21 mouse cellular contexts compared by ENCODE assay signal in the genomic region with DNA sequence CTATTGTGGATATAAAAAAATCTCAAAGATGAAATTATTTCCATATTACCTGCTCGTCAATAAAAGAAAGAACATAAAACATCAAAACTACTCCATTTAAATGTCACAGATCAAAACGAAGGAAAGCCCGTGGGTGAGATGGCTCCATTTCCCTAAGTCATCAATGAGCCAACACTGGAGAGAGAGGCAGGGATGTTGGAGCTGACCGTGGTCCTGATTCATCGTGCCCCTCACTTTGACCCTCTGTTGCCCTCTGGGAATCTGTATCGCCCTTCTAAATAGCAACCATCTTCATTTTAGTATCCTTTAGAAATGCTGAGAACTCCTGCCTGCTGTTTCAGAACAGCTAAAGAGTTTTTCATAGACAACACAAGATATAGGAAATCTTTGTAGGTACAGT.
DNase-seq lines count a peak whose midpoint lies in the region; ATAC-seq and TF ChIP-seq lines count a peak whose summit lies in the region.
"Had no signal": no experiment of that assay in that cellular context is flagged by ENCODE, and none has a peak within 500 bp of the region (broad histone marks: within the 10 kb centered on the region; RNA-seq: fewer than 3 reads in every experiment).

No protein-coding gene starts in this region.

- no peak overlapping the region for H3K9ac ChIP-seq in hindbrain, embryonic 14.5 days
- no peak overlapping the region for H3K9ac ChIP-seq in ES-E14 (ENCODE audit: insufficient read depth, low read depth, low read length, poor library complexity, severe bottlenecking)
- no peak overlapping the region for H3K9ac ChIP-seq in limb, embryonic 14.5 days (ENCODE audit: low read depth, low read length, severe bottlenecking)
- H3K9ac ChIP-seq: forebrain, postnatal 0 days; heart, embryonic 12.5 days; stomach, embryonic 15.5 days had no signal

- no peaks in the 10 kb centered on the region for H3K36me3 ChIP-seq in hindbrain, embryonic 10.5 days
- H3K36me3 ChIP-seq in hindbrain, embryonic 14.5 days (replicated peaks; ENCODE audit: control insufficient read depth, insufficient read depth) = no peaks in the 10 kb centered on the region
- no peaks in the 10 kb centered on the region for H3K36me3 ChIP-seq in ES-E14 (ENCODE audit: control insufficient read depth, insufficient read depth, low read length, poor library complexity, severe bottlenecking)
- no peaks in the 10 kb centered on the region for H3K36me3 ChIP-seq in limb, embryonic 14.5 days (ENCODE audit: control insufficient read depth, insufficient read depth, low read length)
- H3K36me3 ChIP-seq: G1E; heart, embryonic 12.5 days; midbrain, embryonic 10.5 days; stomach, embryonic 15.5 days had no signal

- H3K4me2 ChIP-seq in hindbrain, embryonic 14.5 days (replicated peaks) = no peak overlapping the region
- H3K4me2 ChIP-seq in limb, embryonic 14.5 days (replicated peaks; ENCODE audit: low read depth, low read length, severe bottlenecking) = no peak overlapping the region
- H3K4me2 ChIP-seq: heart, embryonic 12.5 days; liver, embryonic 11.5 days; stomach, embryonic 15.5 days had no signal

- H3K4me1 ChIP-seq in hindbrain, embryonic 10.5 days (replicated peaks) = no peaks in the 10 kb centered on the region
- no peaks in the 10 kb centered on the region for H3K4me1 ChIP-seq in hindbrain, embryonic 14.5 days (replicated peaks; ENCODE audit: control insufficient read depth, insufficient read depth, low read length)
- no peaks in the 10 kb centered on the region for H3K4me1 ChIP-seq in ES-E14 (ENCODE audit: control insufficient read depth in 2 of 2, insufficient read depth in 2 of 2, low read length in 2 of 2, poor library complexity in 1 of 2)
- no peaks in the 10 kb centered on the region for H3K4me1 ChIP-seq in limb, embryonic 14.5 days (ENCODE audit: control insufficient read depth, insufficient read depth, low read length)
- H3K4me1 ChIP-seq: heart, embryonic 12.5 days; midbrain, embryonic 10.5 days; stomach, embryonic 15.5 days had no signal

- TF ChIP-seq POLR2A in limb, embryonic 14.5 days (IDR thresholded peaks at IDR 0.05; ENCODE audit: borderline replicate concordance, extremely low read depth, insufficient read depth, insufficient read length) = no peak

- no peak overlapping the region for H3K27ac ChIP-seq in hindbrain, embryonic 10.5 days
- H3K27ac ChIP-seq in hindbrain, embryonic 14.5 days = no peak overlapping the region
- no peak overlapping the region for H3K27ac ChIP-seq in ES-E14 (ENCODE audit: insufficient read depth, low read depth, low read length, poor library complexity, severe bottlenecking)
- H3K27ac ChIP-seq in limb, embryonic 14.5 days (replicated peaks; ENCODE audit: low read depth, low read length) = no peak overlapping the region
- H3K27ac ChIP-seq: midbrain, embryonic 10.5 days; stomach, embryonic 15.5 days had no signal

- WGBS in hindbrain, embryonic 10.5 days = 44% methylated on average over 6 of the region's 6 CpGs
- 43% methylated on average over 6 of the region's 6 CpGs for WGBS in hindbrain, embryonic 14.5 days
- WGBS in limb, embryonic 14.5 days = 36% methylated on average over 6 of the region's 6 CpGs

- no peak for ATAC-seq in hindbrain, embryonic 14.5 days (ENCODE audit: low FRiP score)
- no peak for ATAC-seq in limb, embryonic 14.5 days (ENCODE audit: low FRiP score, low read depth)
- ATAC-seq in erythroid progenitor cell, adult 5-6 weeks (replicated peaks; ENCODE audit: low FRiP score, poor library complexity, severe bottlenecking) = no peak
- ATAC-seq: activated CD4-positive, CD25-positive, alpha-beta regulatory T cell, adult 4 months; forebrain, postnatal 0 days had no signal

- DNase-seq in hindbrain, embryonic 10.5 days (ENCODE audit: low spot score) = peak; percentile 34
- DNase-seq in hindbrain, embryonic 14.5 days (ENCODE audit: low spot score) = no peak
- DNase-seq in ES-E14 (ENCODE audit: low read depth, low spot score) = peak; percentile 50
- peak; percentile 64 for DNase-seq in embryo, embryonic 11 days
- peak; percentile 49 for DNase-seq in limb, embryonic 14.5 days (ENCODE audit: low spot score)
- DNase-seq in thymus, postnatal 10 days (ENCODE audit: low spot score in 2 of 2) = no peak
- no peak for DNase-seq in adrenal gland, adult (ENCODE audit: inconsistent age in 2 of 2, low spot score in 1 of 2)
- DNase-seq: B cell, adult 2 months; cerebellum, adult 2 months; forebrain, postnatal 0 days; gastrocnemius, postnatal 25 days; kidney, adult 9 months; lung, postnatal 10 days; thymus, postnatal 25 days had no signal

- in situ Hi-C loops in ES-E14 (cut with MboI; ENCODE audit: low sequenced_read_pairs in 2 of 2, unreplicated experiment in 2 of 2) = no loop called here

- H3K4me3 ChIP-seq in hindbrain, embryonic 10.5 days = no peak overlapping the region
- H3K4me3 ChIP-seq in hindbrain, embryonic 14.5 days (replicated peaks; ENCODE audit: low read length) = no peak overlapping the region
- H3K4me3 ChIP-seq in ES-E14 (ENCODE audit: insufficient read depth in 1 of 2, low read depth in 1 of 2, low read length in 2 of 2, poor library complexity in 1 of 2, severe bottlenecking in 1 of 2) = no peak overlapping the region
- no peak overlapping the region for H3K4me3 ChIP-seq in limb, embryonic 14.5 days (replicated peaks; ENCODE audit: low read length)
- H3K4me3 ChIP-seq: heart, embryonic 12.5 days; midbrain, embryonic 10.5 days; stomach, embryonic 15.5 days had no signal

- H3K9me3 ChIP-seq in hindbrain, embryonic 10.5 days = no peaks in the 10 kb centered on the region
- no peaks in the 10 kb centered on the region for H3K9me3 ChIP-seq in hindbrain, embryonic 14.5 days (ENCODE audit: control insufficient read depth, low read length)
- H3K9me3 ChIP-seq in ES-E14 (ENCODE audit: control insufficient read depth, insufficient read depth, low read depth, low read length) = no peaks in the 10 kb centered on the region
- no peaks in the 10 kb centered on the region for H3K9me3 ChIP-seq in limb, embryonic 14.5 days (ENCODE audit: control insufficient read depth, low read length)
- H3K9me3 ChIP-seq: heart, embryonic 12.5 days; midbrain, embryonic 10.5 days; stomach, embryonic 15.5 days had no signal

- H3K27me3 ChIP-seq in hindbrain, embryonic 10.5 days (ENCODE audit: insufficient read depth, poor library complexity, severe bottlenecking) = no peaks in the 10 kb centered on the region
- H3K27me3 ChIP-seq in hindbrain, embryonic 14.5 days (ENCODE audit: control insufficient read depth, insufficient read depth, low read length) = no peaks in the 10 kb centered on the region
- H3K27me3 ChIP-seq in limb, embryonic 14.5 days (ENCODE audit: control insufficient read depth, insufficient read depth, low read length) = no peaks in the 10 kb centered on the region
- H3K27me3 ChIP-seq: heart, embryonic 12.5 days; stomach, embryonic 15.5 days had no signal

TF ChIP-seq in ES-E14, 5 proteins besides CTCF, POLR2A, EP300 and RAD21:
- TF ChIP-seq HCFC1 (IDR thresholded peaks at IDR 0.05; ENCODE audit: borderline replicate concordance, insufficient read depth, low read length) (no peak), ZC3H11A (IDR thresholded peaks at IDR 0.05; ENCODE audit: borderline replicate concordance, low read depth, low read length) (no peak), CHD2 (IDR thresholded peaks at IDR 0.05; ENCODE audit: low read depth, low read length) (no peak), ZNF384 (IDR thresholded peaks at IDR 0.05; ENCODE audit: low read depth, low read length) (no peak), MAFK (IDR thresholded peaks at IDR 0.05; ENCODE audit: insufficient read depth, low read depth, low read length) (peak; percentile 48; the same call in 1 of the 2 replicates)

Comparison
In these comparisons a context has a peak if more than half of its experiments do, and no peak if none do; other contexts are left out.
1. DNase-seq: peak in hindbrain, embryonic 10.5 days (single experiment), ES-E14 (single experiment), embryo, embryonic 11 days (single experiment) and limb, embryonic 14.5 days (single experiment); none in hindbrain, embryonic 14.5 days (single experiment), thymus, postnatal 10 days (0 of 2) and adrenal gland, adult (0 of 2).